ENCODE assay signal across 8 mouse cellular contexts in the genomic region with DNA sequence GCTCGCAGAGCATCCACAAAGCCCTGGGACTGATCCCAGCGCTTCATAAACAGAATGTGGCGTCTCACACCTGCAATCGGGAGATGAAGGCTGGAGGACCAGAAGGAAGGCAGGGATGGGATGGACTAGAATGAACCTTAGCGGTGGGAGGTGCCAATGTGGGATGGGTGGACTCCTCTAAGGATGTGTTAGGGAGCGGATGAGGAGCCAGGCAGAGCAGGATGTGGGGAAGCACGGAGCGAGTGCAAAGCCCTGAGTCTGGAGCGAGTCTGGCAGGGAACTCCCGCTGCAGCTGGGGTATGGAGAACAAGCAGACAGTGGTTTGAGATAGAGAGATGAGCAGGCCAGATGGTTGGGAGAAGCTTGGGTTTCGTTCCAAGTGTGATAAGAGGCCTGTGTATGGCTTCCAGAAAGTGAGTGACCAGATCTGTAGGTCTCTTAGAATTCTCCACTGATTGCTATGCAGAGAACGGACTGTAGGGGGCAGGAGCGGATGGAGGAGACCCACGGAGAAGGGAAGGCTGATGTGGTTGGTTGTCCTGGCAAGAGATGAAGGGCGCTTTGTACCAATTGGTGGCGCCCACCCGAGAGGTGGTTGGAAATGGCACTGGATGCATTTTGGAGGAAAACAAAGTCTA. TPM values are rescaled to one million over a fixed set of nuclear protein-coding genes. Genes with fewer than 3 reads are reported as not detected.
DNase-seq lines count a peak whose midpoint lies in the region; ATAC-seq and TF ChIP-seq lines count a peak whose summit lies in the region.
"Had no signal": no experiment of that assay in that cellular context is flagged by ENCODE, and none has a peak within 500 bp of the region (broad histone marks: within the 10 kb centered on the region; RNA-seq: fewer than 3 reads in every experiment).

No protein-coding gene starts in this region.

- no peak overlapping the region for H3K4me3 ChIP-seq in hindbrain, embryonic 15.5 days
- H3K4me3 ChIP-seq in liver, embryonic 14.5 days (ENCODE audit: insufficient read depth in 1 of 2, low read depth in 2 of 2, low read length in 2 of 2) = no peak overlapping the region
- H3K4me3 ChIP-seq: heart, embryonic 15.5 days had no signal

- ATAC-seq in hindbrain, embryonic 15.5 days (ENCODE audit: low FRiP score, low read depth) = no peak; the same call in 1 of the 2 replicates
- ATAC-seq in liver, embryonic 14.5 days (ENCODE audit: insufficient read depth) = no peak

- H3K27me3 ChIP-seq in hindbrain, embryonic 15.5 days = 0 out of 2 replicates have a peak, but pooled peaks cover 10% of the 10 kb centered on the region
- no peaks in the 10 kb centered on the region; the same call in 1 of the 2 replicates for H3K27me3 ChIP-seq in liver, embryonic 14.5 days (ENCODE audit: control insufficient read depth, insufficient read depth, low read length)

- peak; percentile 20 for DNase-seq in ovary, postnatal 36 days (ENCODE audit: low spot score)
- DNase-seq in ovary, postnatal 10 days (ENCODE audit: low spot score) = no peak
- DNase-seq in adrenal gland, adult 2 months = peak; percentile 46
- peak; percentile 57 for DNase-seq in embryo, embryonic 11 days
- peak in 2 of 3 experiments; percentile 10 to 11 for DNase-seq in liver, embryonic 14.5 days (ENCODE audit: low read depth in 3 of 3, low spot score in 3 of 3)
- DNase-seq in right cerebral cortex, postnatal 14 days = peak; percentile 65

- H3K27ac ChIP-seq in hindbrain, embryonic 15.5 days (replicated peaks) = peak overlapping the region; percentile 79
- no peak overlapping the region for H3K27ac ChIP-seq in liver, embryonic 14.5 days
- H3K27ac ChIP-seq: heart, embryonic 15.5 days had no signal

- TF ChIP-seq EP300 in liver, embryonic 14.5 days (IDR thresholded peaks at IDR 0.05; ENCODE audit: low read depth) = no peak

- H3K4me2 ChIP-seq in hindbrain, embryonic 15.5 days = no peak overlapping the region
- H3K4me2 ChIP-seq in liver, embryonic 14.5 days (ENCODE audit: low read depth) = no peak overlapping the region
- H3K4me2 ChIP-seq: heart, embryonic 15.5 days had no signal

- peak; percentile 77 for TF ChIP-seq CTCF in liver, embryonic 14.5 days (IDR thresholded peaks at IDR 0.05; ENCODE audit: low read depth)

- H3K4me1 ChIP-seq in hindbrain, embryonic 15.5 days (replicated peaks) = peaks cover 24% of the 10 kb centered on the region
- no peaks in the 10 kb centered on the region for H3K4me1 ChIP-seq in liver, embryonic 14.5 days (replicated peaks; ENCODE audit: control insufficient read depth in 2 of 2, insufficient read depth in 2 of 2, low read length in 1 of 2)

- no peaks in the 10 kb centered on the region for H3K9me3 ChIP-seq in hindbrain, embryonic 15.5 days
- H3K9me3 ChIP-seq in liver, embryonic 14.5 days (ENCODE audit: control insufficient read depth, low read length) = no peaks in the 10 kb centered on the region
- H3K9me3 ChIP-seq: heart, embryonic 15.5 days had no signal

- 45% methylated on average over 17 of the region's 17 CpGs for WGBS in hindbrain, embryonic 15.5 days
- WGBS in liver, embryonic 14.5 days (ENCODE audit: insufficient replicate concordance) = 36% methylated on average over 17 of the region's 17 CpGs

- H3K9ac ChIP-seq in hindbrain, embryonic 15.5 days = no peak overlapping the region
- no peak overlapping the region for H3K9ac ChIP-seq in liver, embryonic 14.5 days (replicated peaks)
- H3K9ac ChIP-seq: heart, embryonic 15.5 days had no signal

- no peaks in the 10 kb centered on the region for H3K36me3 ChIP-seq in hindbrain, embryonic 15.5 days
- no peaks in the 10 kb centered on the region for H3K36me3 ChIP-seq in liver, embryonic 14.5 days (replicated peaks; ENCODE audit: control insufficient read depth, insufficient read depth, low read depth)
- H3K36me3 ChIP-seq: heart, embryonic 15.5 days had no signal

RNA-seq across cellular contexts. Expression of a gene that starts 16.3 kb away (rescaled TPM):
- total RNA-seq in adrenal gland, adult 2 months (2021) = 1 to 10 TPM in 1 of 2 experiments, under 1 TPM in 1; 0.49 to 1.0 TPM
- polyA plus RNA-seq in adrenal gland, adult 2 months (2012; rRNA removed) = 1.0 and 1.6 TPM in 2 replicates
- 1.9 and 2.1 TPM in 2 replicates for polyA plus RNA-seq in hindbrain, embryonic 15.5 days (2015; fragmentation: Nextera tagmentation; extraction: Ambion mirVana)
- polyA plus RNA-seq in liver, embryonic 14.5 days (2012; rRNA removed) = not detected in 2 replicates
- polyA plus RNA-seq in liver, embryonic 14.5 days (2014; fragmentation: Nextera tagmentation; extraction: Ambion mirVana) = not detected in 2 replicates
- polyA plus RNA-seq: heart, embryonic 15.5 days had no signal

RNA-seq across cellular contexts. Expression of a gene that starts 17.8 kb away (rescaled TPM):
- 10 to 100 TPM; 12.7 to 15.3 TPM for total RNA-seq in adrenal gland, adult 2 months (2021)
- 37.1 and 49.1 TPM in 2 replicates for polyA plus RNA-seq in adrenal gland, adult 2 months (2012; rRNA removed)
- polyA plus RNA-seq in hindbrain, embryonic 15.5 days (2015; fragmentation: Nextera tagmentation; extraction: Ambion mirVana) = 2.0 and 2.1 TPM in 2 replicates
- polyA plus RNA-seq in liver, embryonic 14.5 days (2012; rRNA removed) = 2.1 and 2.2 TPM in 2 replicates
- 0.71 and 0.81 TPM in 2 replicates for polyA plus RNA-seq in liver, embryonic 14.5 days (2014; fragmentation: Nextera tagmentation; extraction: Ambion mirVana)

RNA-seq across cellular contexts. Expression of a gene that starts 32.7 kb away (rescaled TPM):
- total RNA-seq in adrenal gland, adult 2 months (2021) = 100 to 1,000 TPM; 146 to 245 TPM
- polyA plus RNA-seq in adrenal gland, adult 2 months (2012; rRNA removed) = 53.5 and 58.0 TPM in 2 replicates
- polyA plus RNA-seq in hindbrain, embryonic 15.5 days (2015; fragmentation: Nextera tagmentation; extraction: Ambion mirVana) = 234 TPM in 2 replicates
- 20.6 and 26.9 TPM in 2 replicates for polyA plus RNA-seq in liver, embryonic 14.5 days (2012; rRNA removed)
- 21.5 and 23.0 TPM in 2 replicates for polyA plus RNA-seq in liver, embryonic 14.5 days (2014; fragmentation: Nextera tagmentation; extraction: Ambion mirVana)

Comparison
In these comparisons a context has a peak if more than half of its experiments do, and no peak if none do; other contexts are left out.
1. RNA of a gene that starts 17.8 kb away (polyA plus RNA-seq): 37.1 to 49.1 TPM in adrenal gland, adult 2 months; 0.71 to 2.2 TPM in liver, embryonic 14.5 days and 2.0 to 2.1 TPM in hindbrain, embryonic 15.5 days; every median in the first group is over 10 times any median in the second.